Mouse (Mus musculus) heart, adult 2 months (tissue): Measurements from ENCODE around the gene Klk7.

Experiments used
- CTCF ChIP-seq: fragments of 200-600 bp; IDR thresholded peaks from 2 replicates; pipeline ENCODE4 v1.8.1; 2022; ENCODE audit warnings: antibody characterized with exemption, mild to moderate bottlenecking, moderate library complexity
- EP300 ChIP-seq: fragments of 200-500 bp; IDR thresholded peaks from 2 replicates; pipeline ENCODE4 v1.6.1; 2011; ENCODE audit warnings: low read depth, low read length, control low read depth; ENCODE audit not compliant: insufficient read depth

- TF ChIP-seq CTCF (no peak), EP300 (no peak)
Measured at GRCm38 (mm10) chr7:43774802-43775201, 36.3 kb upstream of the Klk7 start.
